Mouse (Mus musculus): ENCODE data around the gene Hspb8.
"Not testable (repeated sequence)": the region's sequence is repeated elsewhere in the genome, so short reads cannot be mapped to it uniquely, and the experiment has no call there.

Gene Hspb8

DNA sequence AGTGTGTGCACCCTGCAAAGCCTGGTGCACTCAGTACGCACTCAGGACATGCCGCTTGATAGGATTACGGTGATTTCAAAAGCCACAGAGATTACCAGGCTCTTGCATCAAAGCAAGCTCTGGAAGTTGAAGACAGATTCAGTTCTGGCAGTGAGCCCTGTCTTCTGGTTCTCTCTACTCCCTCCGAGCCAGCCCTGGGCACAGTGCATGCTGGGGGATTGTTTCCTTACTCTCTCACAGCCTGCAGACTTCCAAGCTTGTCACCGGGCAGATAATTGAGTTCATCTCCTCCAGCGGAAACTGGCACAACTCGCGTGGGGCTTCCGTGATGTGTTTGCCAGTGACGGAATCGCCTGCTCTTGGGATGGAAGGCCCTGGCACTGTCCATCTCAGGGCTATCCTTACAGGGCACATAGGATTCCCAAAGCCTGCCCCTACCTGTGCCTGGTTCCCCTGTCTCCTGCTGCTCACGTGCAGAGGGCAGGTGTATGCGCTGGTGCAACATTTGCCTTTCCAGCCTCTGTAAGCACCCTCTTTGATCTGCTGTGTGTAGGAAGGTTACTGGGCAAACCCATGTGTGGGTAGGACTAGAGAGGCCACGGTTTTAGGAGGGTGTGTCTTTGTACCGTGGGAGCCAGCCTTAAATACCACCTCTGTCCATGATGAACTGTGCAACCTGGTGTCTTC, 32.7 kb downstream of the Hspb8 start:
- no peak for DNase-seq (ENCODE audit: low spot score in 2 of 2)

DNA sequence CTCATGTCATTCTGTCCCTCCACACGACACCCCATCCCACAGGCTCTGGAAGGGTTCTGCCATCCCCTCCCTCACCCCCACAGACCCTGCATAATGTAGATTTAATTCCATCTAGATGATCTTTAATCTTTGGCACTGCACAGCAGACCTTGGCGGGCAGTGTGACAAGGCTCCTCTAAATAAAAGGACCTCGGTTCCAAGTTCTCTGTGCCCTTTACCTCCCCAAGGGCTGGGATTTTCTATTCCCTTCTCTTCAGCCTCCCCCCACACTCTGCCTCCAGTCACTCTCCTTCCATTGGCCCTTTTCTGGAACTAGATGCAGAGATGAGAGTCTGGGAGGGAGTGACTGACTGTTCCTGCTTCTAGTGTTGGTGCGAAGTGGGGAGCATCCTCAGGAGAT, 33.3 kb downstream of the Hspb8 start:
- DNase-seq (ENCODE audit: low spot score in 2 of 2) = no peak

DNA sequence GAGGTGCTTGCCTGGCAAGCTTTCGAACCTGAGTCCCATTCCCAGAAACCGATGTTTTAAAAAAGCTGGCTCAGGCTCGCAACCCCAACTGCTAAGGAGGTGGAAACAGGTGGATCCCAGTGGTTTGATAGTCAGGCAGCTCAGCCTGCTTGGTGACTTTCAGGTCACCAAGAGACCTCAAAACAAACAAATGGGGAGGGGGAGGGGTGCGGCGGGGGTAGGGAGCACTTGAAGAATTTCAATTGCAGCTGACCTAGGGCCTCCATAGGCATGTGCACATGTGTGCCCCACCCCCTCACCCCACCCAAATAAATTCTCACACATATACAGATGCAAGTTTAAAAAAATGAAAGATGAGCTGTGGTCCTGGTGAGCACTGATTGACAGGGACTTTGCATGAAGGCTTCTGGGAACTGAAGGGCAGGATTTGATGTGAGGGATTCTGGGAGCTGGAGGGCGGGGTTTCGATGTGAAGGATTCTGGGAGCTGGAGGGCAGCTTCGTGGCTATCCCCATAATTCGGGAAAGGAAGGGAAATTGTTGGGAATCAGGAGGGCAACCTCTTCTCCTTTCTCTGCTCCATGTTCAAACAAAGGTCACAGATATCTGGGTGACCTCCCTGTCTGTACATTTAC, 35.2 kb downstream of the Hspb8 start:
- DNase-seq (ENCODE audit: low spot score in 2 of 2) = no peak

DNA sequence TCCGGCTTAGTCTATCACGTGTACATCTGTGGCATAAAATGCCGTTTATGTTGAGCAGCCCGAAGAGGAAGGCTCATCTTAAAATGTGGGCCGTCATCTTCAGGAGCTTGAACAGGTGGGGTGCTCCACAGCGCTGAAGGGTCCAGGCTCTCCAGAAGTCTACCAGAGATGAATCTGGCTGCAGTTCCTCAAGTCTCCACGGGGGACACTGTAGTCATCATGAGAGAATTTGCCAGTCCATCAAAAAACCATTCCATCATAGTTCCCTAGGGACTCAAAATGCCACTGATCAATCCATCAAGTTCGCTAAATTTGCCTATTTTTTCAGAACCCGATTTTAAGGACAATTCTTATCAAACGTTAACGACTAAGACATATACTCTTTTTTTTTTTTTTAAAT, 36.6 kb downstream of the Hspb8 start:
- peak in 1 of 2 experiments; percentile 7 for DNase-seq (ENCODE audit: low spot score in 2 of 2)

DNA sequence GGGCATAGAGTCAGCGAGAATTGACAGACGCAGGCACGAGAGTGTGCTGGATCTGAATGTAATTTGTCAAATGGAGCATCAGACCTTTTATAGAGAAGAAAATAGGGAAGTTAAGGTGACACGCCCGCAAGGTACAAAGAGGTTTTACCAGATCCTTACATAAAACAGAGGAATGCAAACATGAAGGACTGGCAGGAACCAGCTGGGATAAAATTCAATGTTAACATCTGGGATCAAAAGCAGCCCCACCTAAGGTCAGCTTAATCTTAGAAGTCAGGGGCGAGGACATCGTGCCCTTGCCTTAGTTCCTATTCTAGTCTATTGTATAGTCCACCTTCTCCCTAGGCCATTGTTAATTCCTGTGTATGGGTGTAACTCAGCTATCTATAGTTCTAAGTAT, 40.0 kb downstream of the Hspb8 start:
- DNase-seq (ENCODE audit: low spot score in 2 of 2) = not testable (repeated sequence)

DNA sequence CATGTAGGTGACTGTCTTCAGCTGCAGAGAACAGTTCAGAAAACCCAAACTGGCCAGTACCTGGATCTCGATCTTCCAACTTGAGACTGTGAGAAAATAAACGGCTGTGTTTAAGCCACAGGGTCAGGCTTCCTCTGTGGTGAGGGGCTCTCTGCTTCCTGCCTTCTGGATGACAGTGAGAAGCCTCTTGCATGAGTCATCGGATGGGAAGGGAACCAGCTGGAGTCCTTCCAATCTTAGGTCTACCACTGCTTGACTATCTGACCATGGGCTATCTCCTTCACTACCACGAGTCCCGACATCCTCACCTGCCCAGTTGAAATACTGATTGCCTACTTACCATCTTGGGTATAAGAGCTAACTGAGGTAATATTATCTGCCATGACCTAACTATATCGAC, 40.9 kb downstream of the Hspb8 start:
- no peak for DNase-seq (ENCODE audit: low spot score in 2 of 2)

DNA sequence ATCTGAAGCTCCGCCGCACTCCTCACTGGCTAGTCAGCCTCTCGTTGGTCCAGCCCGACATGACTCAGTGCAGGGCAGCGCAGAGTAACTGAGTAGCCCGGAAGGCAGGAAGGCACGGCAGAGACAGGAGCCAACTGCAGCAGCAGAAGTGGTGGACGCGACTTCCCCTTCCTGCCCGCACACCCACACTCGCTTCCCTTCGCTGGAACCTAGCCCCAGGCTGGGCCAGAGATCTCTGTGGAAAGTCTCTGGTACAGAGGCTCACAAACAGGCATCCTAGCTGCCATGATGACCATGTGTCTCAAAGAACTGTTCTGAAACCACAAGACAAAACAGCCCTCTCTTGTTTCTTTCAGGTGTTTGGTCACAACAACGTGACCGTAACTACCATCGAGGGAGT, 41.4 kb downstream of the Hspb8 start:
- DNase-seq (ENCODE audit: low spot score in 2 of 2) = no peak

DNA sequence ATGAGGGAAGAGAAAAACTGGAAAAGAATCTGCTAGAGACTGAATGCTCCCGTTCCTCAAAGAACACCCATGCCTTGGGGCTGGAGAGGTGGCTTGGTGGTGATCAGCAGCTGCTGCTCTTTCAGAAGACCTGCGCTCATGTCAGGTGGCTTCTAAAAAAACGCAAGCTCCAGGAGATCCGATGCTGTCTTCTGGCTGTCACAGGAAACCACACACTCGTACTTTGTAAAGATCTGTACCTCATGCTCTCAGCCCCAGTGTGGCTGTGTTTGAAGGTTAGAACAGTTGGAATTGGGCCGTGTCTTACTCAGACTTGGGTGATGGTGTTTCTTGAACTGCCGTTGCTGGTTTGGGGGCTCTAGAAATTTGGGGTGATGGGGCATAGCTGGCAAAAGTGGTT, 42.3 kb downstream of the Hspb8 start:
- no peak for DNase-seq (ENCODE audit: low spot score in 2 of 2)

DNA sequence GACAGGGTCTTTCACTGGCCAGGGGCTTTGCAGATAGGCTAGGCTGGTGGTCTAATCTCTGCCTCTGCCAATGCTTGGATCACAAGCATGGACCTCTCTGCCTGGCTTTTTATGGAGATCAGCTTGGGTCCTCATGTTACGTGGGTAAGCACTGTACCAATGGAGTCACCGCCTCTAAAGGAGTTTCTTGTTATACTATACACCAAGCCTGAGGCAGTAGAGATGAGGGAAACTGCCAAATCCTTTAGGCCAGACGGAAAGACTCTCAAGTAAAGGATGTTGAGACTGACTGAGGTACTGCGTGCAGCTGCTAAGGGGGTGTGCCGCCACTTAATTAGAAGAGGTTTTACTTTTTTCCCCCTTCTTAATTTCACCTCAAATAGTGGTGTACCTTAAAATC, 43.8 kb downstream of the Hspb8 start:
- DNase-seq (ENCODE audit: low spot score in 2 of 2) = no peak

DNA sequence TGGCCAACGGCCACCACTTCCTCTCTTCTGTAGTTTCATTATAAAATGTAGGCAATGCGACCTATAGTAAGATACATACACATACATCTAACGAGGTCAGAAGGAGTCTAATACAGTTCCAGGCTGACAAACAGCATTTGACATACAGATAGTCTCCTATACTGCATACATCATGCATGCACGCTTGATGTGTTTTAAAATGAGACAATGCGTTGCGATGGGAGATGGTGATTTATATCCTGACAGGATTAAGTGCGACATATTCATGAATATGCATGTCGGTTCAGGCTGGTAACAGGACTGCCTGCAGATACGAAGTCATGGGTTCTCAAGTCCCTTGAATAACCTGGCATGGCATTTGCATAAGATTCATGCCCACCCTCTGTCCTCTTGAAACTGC, 54.7 kb downstream of the Hspb8 start:
- DNase-seq (ENCODE audit: low spot score in 2 of 2) = no peak

DNA sequence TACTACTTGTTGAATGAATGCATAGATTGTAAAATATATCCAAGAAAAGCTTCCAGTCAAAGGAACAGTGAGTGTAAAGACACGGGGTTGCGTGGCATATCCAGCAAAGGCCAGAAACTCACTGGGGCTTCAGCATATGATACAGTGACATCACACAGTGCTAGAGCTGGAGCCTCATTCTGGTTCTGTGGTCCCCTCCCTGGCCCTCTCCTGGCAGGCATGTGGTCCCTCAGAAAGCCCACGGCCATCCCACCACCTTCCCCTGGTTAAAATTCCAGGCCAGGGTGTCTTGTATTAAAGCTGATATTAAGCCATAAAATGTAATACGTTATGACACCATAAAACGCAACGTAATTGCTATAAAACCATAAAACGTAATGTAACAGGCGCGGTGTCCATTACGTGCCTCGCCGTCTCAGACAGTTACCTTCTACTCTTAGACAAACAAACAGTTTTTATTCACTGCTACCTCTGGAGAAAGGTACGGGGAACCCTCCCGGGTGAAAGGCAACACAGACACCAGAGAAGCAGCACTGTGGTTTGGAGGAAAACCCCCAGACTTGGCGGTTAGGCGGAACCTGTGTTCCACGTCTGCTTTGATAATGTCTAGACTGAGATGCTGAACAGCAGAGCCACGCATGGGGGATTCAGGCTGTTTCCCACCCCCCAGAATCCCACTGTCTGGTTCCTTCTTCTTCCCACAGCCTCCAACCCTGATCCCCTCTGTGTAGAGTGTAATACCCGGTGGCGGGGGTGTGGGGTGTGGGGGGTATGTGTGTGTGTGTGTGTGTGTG, 55.6 kb downstream of the Hspb8 start:
- DNase-seq (ENCODE audit: low spot score in 2 of 2) = no peak

DNA sequence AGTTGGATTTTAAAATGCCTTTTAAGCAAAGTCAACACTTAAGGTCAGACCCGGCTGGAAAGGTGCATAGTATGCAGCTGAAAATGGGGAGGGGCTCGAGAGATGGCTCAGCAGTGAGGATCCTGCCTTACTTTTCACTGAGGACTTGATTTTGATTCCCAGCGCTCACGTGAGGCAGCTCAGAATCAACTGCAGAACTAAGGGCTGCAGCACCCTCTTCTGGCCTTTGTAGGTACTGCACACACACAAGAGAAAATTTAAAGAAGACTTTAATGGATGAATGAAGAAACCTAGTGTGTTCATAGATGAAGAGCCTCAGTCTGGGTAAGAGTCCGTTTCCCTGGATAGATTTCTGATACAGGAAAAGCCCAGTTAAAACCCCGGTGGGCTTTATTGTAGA, 61.3 kb downstream of the Hspb8 start:
- DNase-seq (ENCODE audit: low spot score in 2 of 2) = no peak

DNA sequence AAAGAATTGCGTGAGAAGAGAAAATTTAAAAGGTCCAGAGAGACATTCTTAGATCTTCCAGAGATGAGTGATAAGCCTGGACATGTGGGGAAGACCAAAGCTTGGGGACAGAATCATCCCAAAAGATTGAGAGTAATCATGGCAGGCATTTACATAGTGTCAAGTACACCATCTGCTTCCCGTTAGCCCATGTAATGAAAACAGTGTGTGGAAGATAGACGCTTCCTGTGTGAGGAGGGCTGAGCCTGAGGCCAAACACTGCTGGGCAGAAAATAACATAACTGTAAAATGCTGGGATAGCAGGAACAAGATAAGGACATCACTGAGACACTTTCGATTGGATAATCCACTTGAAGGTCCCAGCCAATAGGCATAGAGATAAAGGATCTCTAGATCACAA, 61.9 kb downstream of the Hspb8 start:
- no peak for DNase-seq (ENCODE audit: low spot score in 2 of 2)

Measured in spleen, postnatal 14 days (tissue).